Mouse (Mus musculus) hindbrain, embryonic 13.5 days (tissue): ENCODE results near the gene Tmem30b. TPM values are rescaled to one million over a fixed set of nuclear protein-coding genes. Genes with fewer than 3 reads are reported as not detected.

ENCODE experiments used
- ATAC-seq: fragments of 200-750 bp; cut with Nextera tagmentation; 2 replicates; pipeline ENCODE4 v1.8.0; 2017; ENCODE audit warnings: moderate TSS enrichment; ENCODE audit not compliant: low FRiP score
- H3K27ac ChIP-seq: fragments of 300-500 bp; sonication (generic); 2 replicates; pipeline ENCODE4 v1.5.1; 2015; ENCODE audit warnings: inconsistent platforms, mild to moderate bottlenecking, moderate library complexity
- H3K27me3 ChIP-seq: fragments of 300-500 bp; sonication (generic); 2 replicates; pipeline ENCODE4 v1.6.1; 2015; ENCODE audit warnings: mild to moderate bottlenecking, inconsistent platforms
- H3K36me3 ChIP-seq: fragments of 300-500 bp; sonication (generic); 2 replicates; pipeline ENCODE4 v1.6.1; 2015; ENCODE audit warnings: mild to moderate bottlenecking, inconsistent platforms
- H3K4me1 ChIP-seq: fragments of 300-500 bp; sonication (generic); replicated peaks from 2 replicates; pipeline ENCODE4 v1.6.1; 2015; ENCODE audit warnings: inconsistent platforms
- H3K4me2 ChIP-seq: fragments of 300-500 bp; sonication (generic); 2 replicates; pipeline ENCODE4 v1.6.1; 2015; ENCODE audit warnings: inconsistent platforms, mild to moderate bottlenecking, moderate library complexity
- H3K4me3 ChIP-seq: fragments of 300-500 bp; sonication (generic); 2 replicates; pipeline ENCODE4 v1.5.1; 2015; ENCODE audit warnings: mild to moderate bottlenecking, inconsistent platforms
- H3K9ac ChIP-seq: fragments of 300-500 bp; sonication (generic); 2 replicates; pipeline ENCODE4 v1.6.1; 2015; ENCODE audit warnings: mild to moderate bottlenecking, inconsistent platforms
- H3K9me3 ChIP-seq: fragments of 300-500 bp; sonication (generic); 2 replicates; pipeline ENCODE4 v1.6.1; 2016; ENCODE audit warnings: inconsistent platforms
- WGBS: fragments of 180-500 bp; shearing (Covaris S2); methylation state at CpG from one replicate; pipeline ENCODE4 v1.1.7; 2015; 5-methylcytosine and 5-hydroxymethylcytosine counted together
- polyA plus RNA-seq: library from polyadenylated mRNA; unstranded; fragments of >200 nt; fragmentation: Nextera tagmentation; extraction: Ambion mirVana; gene quantifications from 2 replicates; pipeline ENCODE4 v1.2.1, GENCODE M21; 2015

Gene Tmem30b
- 0.39 and 0.84 TPM in 2 replicates for polyA plus RNA-seq

GRCm38 (mm10) chr12:73546086-73546711 is at the start of gene Tmem30b:
Gene Tmem30b (minus strand): TSS chr12:73546392.
- Histone ChIP-seq H3K9me3 (no peaks in the 10 kb centered on the region), H3K4me1 (peaks cover 13% of the 10 kb centered on the region), H3K27me3 (peaks cover 96% of the 10 kb centered on the region), H3K4me3 (peak within 1 kb of the TSS; percentile 42), H3K4me2 (peak within 1 kb of the TSS; percentile 56), H3K36me3 (no peaks in the 10 kb centered on the region), H3K9ac (peak within 1 kb of the TSS; percentile 49; the same call in 1 of the 2 replicates), H3K27ac (no peak within 1 kb of the TSS)
- ATAC-seq: peak; percentile 65
- 4% methylated on average over 53 of the region's 61 CpGs for WGBS

- Histone ChIP-seq H3K36me3 (no peaks in the 10 kb centered on the region), H3K4me3 (no peak overlapping the region), H3K9me3 (no peaks in the 10 kb centered on the region), H3K27ac (no peak overlapping the region), H3K4me1 (peaks cover 9% of the 10 kb centered on the region; the same call in 1 of the 2 replicates), H3K4me2 (no peak overlapping the region), H3K9ac (no peak overlapping the region), H3K27me3 (0 out of 2 replicates have a peak, but pooled peaks cover 5% of the 10 kb centered on the region)
- no peak for ATAC-seq
- WGBS: 81% methylated on average over 8 of the region's 8 CpGs
Observed at GRCm38 (mm10) chr12:73595226-73595625, 49.0 kb upstream of the Tmem30b start.

GRCm38 (mm10) chr12:73594177-73594745 is 48.1 kb upstream of the Tmem30b start:
- no peak overlapping the region for H3K4me3 ChIP-seq
- 0 out of 2 replicates have a peak, but pooled peaks cover 5% of the 10 kb centered on the region for H3K27me3 ChIP-seq
- H3K9me3 ChIP-seq: no peaks in the 10 kb centered on the region
- H3K9ac ChIP-seq: no peak overlapping the region
- no peak for ATAC-seq
- 90% methylated on average over 9 of the region's 9 CpGs for WGBS
- no peak overlapping the region for H3K4me2 ChIP-seq
- no peaks in the 10 kb centered on the region for H3K36me3 ChIP-seq
- H3K27ac ChIP-seq: no peak overlapping the region
- peaks cover 7% of the 10 kb centered on the region; the same call in 1 of the 2 replicates for H3K4me1 ChIP-seq

- Histone ChIP-seq H3K9ac (no peak overlapping the region), H3K4me1 (peaks cover 7% of the 10 kb centered on the region; the same call in 1 of the 2 replicates), H3K9me3 (no peaks in the 10 kb centered on the region), H3K27ac (no peak overlapping the region), H3K36me3 (no peaks in the 10 kb centered on the region), H3K27me3 (0 out of 2 replicates have a peak, but pooled peaks cover 8% of the 10 kb centered on the region), H3K4me3 (no peak overlapping the region), H3K4me2 (no peak overlapping the region)
- ATAC-seq: no peak
- 91% methylated on average over 12 of the region's 12 CpGs for WGBS
Observed at GRCm38 (mm10) chr12:73593021-73593798, 47.0 kb upstream of the Tmem30b start.

GRCm38 (mm10) chr12:73591625-73592024 is 45.4 kb upstream of the Tmem30b start:
- Histone ChIP-seq H3K4me3 (no peak overlapping the region), H3K27ac (no peak overlapping the region), H3K36me3 (no peaks in the 10 kb centered on the region), H3K4me2 (no peak overlapping the region), H3K27me3 (peaks cover 16% of the 10 kb centered on the region), H3K9me3 (no peaks in the 10 kb centered on the region), H3K9ac (no peak overlapping the region), H3K4me1 (peaks cover 7% of the 10 kb centered on the region; the same call in 1 of the 2 replicates)
- no peak for ATAC-seq
- WGBS: 73% methylated on average over 7 of the region's 11 CpGs

- Histone ChIP-seq H3K9me3 (no peaks in the 10 kb centered on the region), H3K4me3 (no peak overlapping the region), H3K36me3 (no peaks in the 10 kb centered on the region), H3K4me1 (peaks cover 13% of the 10 kb centered on the region), H3K27me3 (peaks cover 23% of the 10 kb centered on the region), H3K27ac (no peak overlapping the region), H3K4me2 (no peak overlapping the region), H3K9ac (no peak overlapping the region)
- 68% methylated on average over 15 of the region's 15 CpGs for WGBS
- ATAC-seq: no peak
Observed at GRCm38 (mm10) chr12:73590627-73591276, 44.6 kb upstream of the Tmem30b start.

- Histone ChIP-seq H3K27me3 (peaks cover 39% of the 10 kb centered on the region), H3K4me2 (no peak overlapping the region)
- no peak for ATAC-seq
Observed at GRCm38 (mm10) chr12:73587262-73587661, 41.1 kb upstream of the Tmem30b start.

GRCm38 (mm10) chr12:73585850-73586249 is 39.7 kb upstream of the Tmem30b start:
- no peaks in the 10 kb centered on the region for H3K9me3 ChIP-seq
- no peak overlapping the region for H3K27ac ChIP-seq
- 3% methylated on average over 7 of the region's 7 CpGs for WGBS
- peaks cover 49% of the 10 kb centered on the region for H3K27me3 ChIP-seq
- H3K9ac ChIP-seq: peak overlapping the region; percentile 82; the same call in 1 of the 2 replicates
- peak overlapping the region; percentile 70 for H3K4me3 ChIP-seq
- peak overlapping the region; percentile 92 for H3K4me2 ChIP-seq
- no peaks in the 10 kb centered on the region for H3K36me3 ChIP-seq
- H3K4me1 ChIP-seq: peaks cover 24% of the 10 kb centered on the region
- 0 out of 2 replicates have a peak, but pooled peaks have one; percentile 3 for ATAC-seq

More at GRCm38 (mm10) chr12:73587262-73587661, 41.1 kb upstream of the Tmem30b start:
- Histone ChIP-seq H3K4me1 (peaks cover 27% of the 10 kb centered on the region), H3K9ac (no peak overlapping the region), H3K27ac (no peak overlapping the region), H3K9me3 (no peaks in the 10 kb centered on the region), H3K36me3 (no peaks in the 10 kb centered on the region), H3K4me3 (no peak overlapping the region)
- 67% methylated on average over 3 of the region's 3 CpGs for WGBS

GRCm38 (mm10) chr12:73585241-73585801 is 39.1 kb upstream of the Tmem30b start:
- Histone ChIP-seq H3K27me3 (peaks cover 50% of the 10 kb centered on the region), H3K9me3 (no peaks in the 10 kb centered on the region), H3K36me3 (no peaks in the 10 kb centered on the region), H3K4me3 (peak overlapping the region; percentile 70), H3K4me2 (peak overlapping the region; percentile 92), H3K4me1 (peaks cover 20% of the 10 kb centered on the region), H3K27ac (peak overlapping the region; percentile 84; the same call in 1 of the 2 replicates), H3K9ac (peak overlapping the region; percentile 82)
- ATAC-seq: peak; percentile 63
- 1% methylated on average over 33 of the region's 33 CpGs for WGBS

GRCm38 (mm10) chr12:73584610-73585240 is 38.5 kb upstream of the Tmem30b start, which contains the start of gene Prkch:
Gene Prkch (plus strand): TSS chr12:73584796.
- H3K9ac ChIP-seq: peak within 1 kb of the TSS; percentile 82
- peaks cover 50% of the 10 kb centered on the region for H3K27me3 ChIP-seq
- peak within 1 kb of the TSS; percentile 92 for H3K4me2 ChIP-seq
- no peaks in the 10 kb centered on the region for H3K9me3 ChIP-seq
- peaks cover 20% of the 10 kb centered on the region for H3K4me1 ChIP-seq
- peak within 1 kb of the TSS; percentile 70 for H3K4me3 ChIP-seq
- under 1% methylated on average over 60 of the region's 61 CpGs for WGBS
- ATAC-seq: peak; percentile 89
- H3K27ac ChIP-seq: peak within 1 kb of the TSS; percentile 84
- H3K36me3 ChIP-seq: no peaks in the 10 kb centered on the region
